Mouse (Mus musculus) heart, postnatal 0 days (tissue): ENCODE data around the gene Celf2.

Source experiments
- CTCF ChIP-seq: IDR thresholded peaks from 2 replicates; pipeline ENCODE4 v1.5.1; 2016; ENCODE audit warnings: antibody characterized with exemption, control low read depth, low read depth
- EP300 ChIP-seq: IDR thresholded peaks from 2 replicates; pipeline ENCODE4 v1.6.1; 2016; ENCODE audit warnings: antibody characterized with exemption, low read depth

DNA sequence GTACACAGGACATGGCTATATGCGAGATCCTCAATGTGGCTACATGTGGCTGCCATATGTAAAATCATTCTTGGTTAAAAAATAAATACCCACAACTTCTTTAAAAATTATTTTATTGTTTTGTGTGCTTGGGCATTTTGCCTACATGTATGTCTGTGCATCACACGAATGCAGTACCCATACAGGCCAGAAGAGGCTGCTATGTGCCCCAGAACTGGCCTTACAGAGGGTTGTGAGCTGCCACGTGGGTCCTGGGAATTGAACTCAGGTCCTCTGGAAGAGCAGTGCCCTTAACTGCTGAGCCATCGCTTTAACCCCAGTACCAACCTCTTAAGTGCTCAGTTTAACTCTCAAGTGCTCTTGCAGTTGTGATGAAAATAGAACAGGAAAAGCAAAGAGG, 1018.5 kb downstream of the Celf2 start:
- TF ChIP-seq CTCF (no peak), EP300 (no peak)
